Mouse (Mus musculus) brain, embryonic 14.5 days (tissue): ENCODE measurements around the gene Dydc1.

ENCODE experiments used
- CTCF ChIP-seq: fragments of 200-500 bp; IDR thresholded peaks from 2 replicates; pipeline ENCODE4 v1.5.1; 2012; ENCODE audit warnings: inconsistent platforms, mild to moderate bottlenecking, moderate library complexity, borderline replicate concordance; ENCODE audit not compliant: insufficient read depth, insufficient read length; ENCODE audit errors: extremely low read depth
- POLR2A ChIP-seq: fragments of 200-500 bp; IDR thresholded peaks from 2 replicates; pipeline ENCODE4 v1.6.1; 2012; ENCODE audit warnings: mild to moderate bottlenecking, inconsistent platforms, borderline replicate concordance; ENCODE audit not compliant: poor library complexity, insufficient read depth, insufficient read length, severe bottlenecking; ENCODE audit errors: extremely low read depth

- no peak for TF ChIP-seq CTCF
- TF ChIP-seq POLR2A = no peak
Observed at GRCm38 (mm10) chr14:41101242-41101641, 28.5 kb downstream of the Dydc1 start.
